Mouse (Mus musculus) brain, embryonic 18.5 days (tissue): ENCODE data around the gene Ccr7.

ENCODE experiments used
- DNase-seq: peaks from one replicate; pipeline ENCODE4 v3.0.0-alpha.2; 2012; ENCODE audit warnings: low read depth, low spot score

Gene Ccr7

DNA sequence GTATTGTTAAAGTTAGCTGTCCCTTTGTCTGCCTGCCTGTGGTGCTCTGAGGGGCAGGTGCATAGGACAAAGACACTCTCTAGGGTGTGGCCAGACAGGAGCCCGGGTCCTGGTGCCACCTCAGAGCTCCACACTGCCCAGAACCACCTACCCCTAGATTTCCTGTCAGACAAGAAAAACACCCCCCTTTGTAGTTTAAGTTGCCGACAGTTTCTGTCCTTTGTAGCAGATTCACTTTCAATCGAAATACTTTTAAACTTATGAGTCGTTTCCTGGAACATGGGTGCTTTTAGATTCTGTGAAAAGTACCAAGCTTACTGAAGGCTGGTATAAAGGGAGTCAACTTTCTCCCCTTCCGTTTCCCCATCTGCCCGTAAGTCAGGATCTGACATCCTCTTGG, 38.9 kb downstream of the Ccr7 start:
- DNase-seq = no peak

DNA sequence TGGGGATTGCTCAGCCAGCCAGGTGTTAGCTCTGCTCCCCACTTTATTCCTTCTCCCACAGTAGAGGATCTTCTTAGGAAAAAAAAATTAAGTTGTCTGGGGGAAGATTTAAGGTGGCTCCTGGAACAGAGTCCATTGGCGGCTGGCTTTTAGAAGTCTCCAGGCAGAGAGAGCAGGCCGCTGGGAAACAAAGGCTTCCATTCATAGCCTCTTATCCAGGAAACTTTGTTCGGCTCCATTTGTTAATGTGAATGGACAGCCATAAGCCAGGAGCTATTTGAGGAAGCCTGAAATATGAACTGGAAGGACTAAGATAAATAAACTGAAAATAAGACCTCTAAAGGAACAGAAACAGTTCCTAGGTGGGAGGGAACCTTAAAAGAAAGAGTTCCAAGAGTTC, 41.8 kb downstream of the Ccr7 start:
- DNase-seq = no peak

DNA sequence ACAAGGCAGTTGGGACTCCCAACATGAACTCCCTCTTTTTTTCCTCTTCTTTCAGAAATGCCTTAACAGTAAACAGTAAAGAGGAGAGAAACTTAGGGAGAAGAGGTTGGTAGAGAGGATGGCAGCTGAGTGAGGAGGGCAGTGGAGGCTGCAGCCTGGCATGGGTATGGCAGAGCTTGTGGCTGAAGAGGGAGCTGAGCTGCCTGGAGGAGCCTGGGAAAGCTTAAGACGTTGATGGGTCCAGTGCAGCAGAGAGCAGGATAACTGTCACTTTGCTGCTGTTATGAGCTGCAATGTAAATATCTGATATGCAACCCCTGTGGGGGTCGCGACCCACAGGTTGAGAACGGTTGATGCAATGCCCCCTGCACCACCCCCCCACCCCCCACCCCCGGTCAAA, 42.2 kb downstream of the Ccr7 start:
- DNase-seq = no peak

DNA sequence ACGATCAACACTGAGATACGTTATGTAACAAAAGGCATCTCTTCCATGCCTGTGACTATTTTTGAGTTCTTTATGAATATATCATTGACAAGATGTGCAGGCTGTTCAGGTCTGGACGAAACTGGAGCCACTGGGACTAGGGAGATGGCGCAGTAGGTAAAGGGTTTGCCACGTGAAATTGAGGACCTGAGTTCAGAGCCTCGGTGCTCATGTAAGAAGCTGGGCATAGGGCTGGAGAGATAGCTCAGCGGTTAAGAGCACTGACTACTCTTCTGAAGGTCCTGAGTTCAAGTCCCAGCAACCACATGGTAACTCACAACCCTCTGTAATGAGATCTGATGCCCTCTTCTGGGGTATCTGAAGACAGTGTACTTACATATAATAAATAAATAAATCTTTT, 43.2 kb downstream of the Ccr7 start:
- DNase-seq = no peak

DNA sequence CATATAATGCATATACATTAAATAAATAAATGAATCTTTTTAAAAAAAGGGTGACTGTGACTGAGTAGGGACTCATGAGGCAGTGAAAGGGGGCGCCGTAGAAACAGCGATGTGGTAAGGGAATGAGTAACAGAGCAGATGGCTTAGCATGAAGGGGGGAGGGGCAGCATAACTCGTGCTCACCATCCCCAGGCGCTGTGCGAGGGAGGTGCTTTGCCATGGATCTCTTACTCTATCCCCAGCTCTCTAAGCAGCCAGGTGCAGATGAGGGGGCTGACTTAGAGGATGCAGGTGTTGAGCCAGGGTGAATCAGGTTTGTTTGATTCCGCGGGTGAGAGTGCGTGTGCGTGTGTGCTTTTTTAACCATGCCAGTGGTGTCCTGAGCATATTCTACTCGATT, 43.7 kb downstream of the Ccr7 start:
- DNase-seq = no peak

DNA sequence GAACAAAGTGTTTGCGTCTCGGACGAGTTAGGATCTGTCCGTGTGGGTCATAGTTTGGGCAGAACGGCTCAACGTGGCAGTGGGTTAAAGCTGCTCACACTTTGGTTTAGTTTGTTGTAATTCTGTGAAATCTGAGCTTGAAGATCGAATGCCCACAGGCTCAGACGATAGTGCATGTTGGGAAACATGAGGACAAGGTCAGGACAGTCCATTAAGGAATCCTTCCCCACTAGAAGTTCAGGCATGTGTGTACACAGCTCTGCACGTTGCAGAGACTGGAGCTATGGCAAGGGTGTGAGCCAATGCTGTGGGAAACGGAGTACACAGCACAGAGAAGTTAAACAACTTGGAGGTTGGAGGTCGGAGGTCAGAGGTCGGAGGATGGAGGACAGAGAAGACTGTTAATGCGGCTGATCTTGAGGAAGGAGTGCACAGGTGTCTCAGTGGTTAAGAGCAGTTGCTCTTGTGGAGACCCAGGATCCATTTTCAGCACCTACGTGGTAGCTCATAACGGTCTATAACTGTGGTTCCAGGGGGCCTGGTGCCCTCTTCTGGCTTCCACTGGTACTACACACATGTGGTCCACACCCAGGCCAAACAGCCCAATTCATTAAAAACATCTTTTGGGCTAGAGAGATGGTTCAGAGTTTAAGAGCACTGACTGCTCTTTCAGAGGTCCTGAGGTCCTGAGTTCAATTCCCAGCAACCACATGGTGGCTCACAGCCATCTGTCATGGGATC, 44.3 kb downstream of the Ccr7 start:
- DNase-seq = no peak

DNA sequence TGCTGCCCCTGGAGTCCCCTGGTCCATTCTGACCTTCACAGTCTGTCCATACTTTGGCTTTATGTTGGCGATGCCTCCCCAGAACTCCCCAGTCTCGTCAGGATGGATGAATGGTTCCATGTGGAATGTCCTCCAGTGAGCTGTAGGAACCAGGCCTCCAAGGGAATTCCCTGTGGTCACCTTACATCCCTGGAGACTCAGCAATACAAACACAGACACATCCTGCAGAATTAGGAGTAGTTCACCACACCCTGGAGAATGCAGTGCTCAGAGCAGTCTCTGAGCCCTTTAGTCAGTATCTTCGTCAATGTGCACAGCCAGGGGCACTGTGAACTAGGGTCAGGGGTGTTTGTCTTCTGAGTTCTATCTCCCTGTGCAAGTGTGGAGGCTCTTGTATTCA, 46.6 kb downstream of the Ccr7 start:
- DNase-seq = no peak

DNA sequence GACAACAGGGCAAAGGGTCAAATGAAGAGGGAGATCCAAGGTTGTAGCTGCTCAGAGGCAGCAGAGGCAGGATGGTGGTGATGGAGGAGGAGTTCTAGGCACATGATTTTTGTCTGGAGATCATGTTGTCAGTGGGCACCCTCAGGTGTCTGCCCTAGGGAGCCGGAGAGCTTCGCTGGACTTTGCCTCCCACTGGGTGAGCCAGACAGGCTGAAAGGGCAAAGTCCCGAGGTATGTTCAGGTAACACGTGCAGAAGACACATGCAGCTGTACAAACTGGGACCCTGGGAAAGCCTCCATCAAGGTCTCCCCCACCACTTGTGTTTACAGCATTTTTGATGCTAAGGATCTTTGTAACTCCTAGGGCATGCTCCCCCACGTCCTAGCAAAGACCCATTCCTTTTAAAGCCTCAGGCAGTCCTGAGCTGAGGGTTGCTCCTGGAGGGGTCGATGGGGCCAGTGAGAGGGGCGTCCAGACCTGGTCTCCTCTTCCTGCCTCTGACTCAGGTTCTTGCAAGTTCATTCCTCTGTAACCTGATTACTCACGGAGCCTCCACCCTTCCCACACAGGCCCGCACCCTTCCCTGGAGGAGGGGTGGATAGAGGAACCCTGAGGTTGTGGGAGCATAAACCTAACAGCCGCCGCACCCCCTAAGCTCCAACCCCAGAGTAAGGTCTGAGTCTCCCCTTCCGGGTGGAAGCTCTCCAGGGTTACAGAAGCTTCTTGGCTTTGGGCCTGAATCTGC, 48.7 kb downstream of the Ccr7 start:
- no peak for DNase-seq

DNA sequence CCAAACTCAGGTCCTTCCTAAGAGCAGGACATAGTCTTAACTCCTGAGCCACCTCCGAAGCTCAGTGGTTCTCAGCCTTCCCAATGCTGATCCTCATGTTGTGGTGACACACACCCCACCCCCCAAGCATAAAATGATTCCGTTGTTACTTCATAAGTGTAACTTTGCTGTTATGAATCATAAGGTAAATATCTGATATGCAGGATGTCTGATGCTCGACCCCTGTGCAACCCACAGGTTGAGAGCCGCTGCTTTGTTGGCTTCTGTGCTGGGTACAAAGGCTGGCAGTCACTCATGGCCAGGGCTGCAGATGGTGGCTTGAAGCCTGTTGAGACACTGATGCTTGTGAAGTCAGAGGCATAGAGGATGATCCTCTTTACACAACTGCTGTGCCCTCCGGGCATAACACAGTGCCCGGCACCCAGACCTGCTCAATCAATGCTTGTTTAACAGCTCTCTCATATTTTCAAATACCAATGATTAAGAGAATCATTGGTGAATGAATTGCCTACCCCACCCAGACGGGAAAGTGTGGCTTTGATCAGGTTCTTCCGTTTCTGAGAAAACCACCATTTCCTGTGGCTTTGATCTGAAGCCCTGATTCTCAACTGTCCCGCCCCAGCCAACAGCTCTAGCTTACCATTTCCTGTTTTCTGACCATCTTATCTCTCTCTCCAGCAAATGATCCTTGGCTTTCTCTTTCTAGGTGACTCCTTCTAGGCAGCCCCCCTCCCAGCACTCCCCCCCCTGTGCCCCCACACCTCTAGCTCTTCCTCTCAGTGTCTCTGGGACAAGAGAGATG, 50.1 kb downstream of the Ccr7 start:
- no peak for DNase-seq

DNA sequence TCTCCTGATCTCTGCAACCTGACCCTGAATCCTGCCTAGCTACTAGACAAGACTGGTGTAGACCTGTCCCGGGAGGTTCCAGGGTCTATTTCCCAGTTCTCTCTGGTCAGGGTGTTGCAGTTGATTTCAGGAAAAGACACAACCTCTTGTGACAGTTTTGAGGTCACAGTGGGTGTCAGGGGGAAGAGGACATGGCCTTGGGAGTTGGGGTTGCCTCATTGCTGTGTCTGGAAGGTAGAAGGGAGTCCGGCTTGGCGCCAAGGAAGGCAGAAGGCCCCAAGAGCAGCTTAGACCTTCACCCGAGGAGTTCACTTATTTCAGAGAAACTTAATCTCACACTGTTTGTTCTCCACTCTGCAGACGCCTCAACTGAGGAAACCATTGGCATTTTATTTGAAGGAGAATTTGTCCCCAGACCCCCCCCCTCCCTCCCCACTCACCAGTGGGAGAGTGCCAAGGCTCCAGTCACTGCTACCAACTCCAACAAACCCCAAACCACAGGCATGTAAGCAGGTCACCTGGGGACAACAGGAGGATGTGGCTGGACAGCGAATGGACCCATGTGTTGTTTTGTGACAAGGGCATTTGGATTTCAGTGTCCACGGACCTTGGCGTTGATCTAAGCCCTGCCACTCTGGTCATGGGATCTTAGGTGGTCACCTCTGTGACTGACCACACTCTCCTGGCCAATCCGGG, 52.2 kb downstream of the Ccr7 start:
- no peak for DNase-seq

DNA sequence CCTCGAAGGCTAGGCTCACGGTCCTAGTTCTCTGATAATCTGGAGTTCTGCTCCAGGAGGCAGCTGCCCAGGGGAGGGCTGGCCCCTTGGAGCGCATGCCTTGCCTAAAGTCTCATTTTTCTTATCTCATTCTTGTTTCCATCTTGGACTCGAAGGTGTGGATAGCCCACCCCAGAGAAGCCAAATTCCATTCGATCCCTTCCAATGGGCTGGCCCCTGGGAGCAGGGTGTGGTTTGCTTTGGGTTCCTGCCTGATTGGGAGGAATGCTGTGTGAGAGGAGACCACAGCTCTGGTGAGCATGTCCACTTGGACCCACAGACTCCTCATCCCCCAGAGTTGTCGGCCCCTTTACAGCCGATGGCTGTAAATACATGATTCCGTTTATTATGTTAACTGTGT, 53.2 kb downstream of the Ccr7 start:
- DNase-seq = no peak

DNA sequence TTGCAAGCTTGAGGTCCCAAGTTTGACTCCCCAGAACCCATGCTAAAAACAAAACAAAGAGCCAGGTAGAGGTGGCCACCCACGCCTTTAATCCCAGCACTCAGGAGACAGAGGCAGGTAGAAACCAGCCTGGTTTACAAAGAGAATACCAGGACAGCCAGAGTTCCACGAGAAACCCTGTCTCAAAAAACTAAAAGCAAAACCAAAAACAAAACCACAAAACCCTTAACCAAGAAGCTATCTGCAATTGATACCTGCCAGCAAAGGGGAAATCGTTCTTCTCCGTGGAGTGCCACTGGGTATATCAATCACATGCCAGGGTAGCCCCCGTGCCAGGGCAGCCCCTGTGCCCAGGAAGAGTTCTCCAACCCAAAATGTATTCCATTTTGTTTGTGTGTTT, 54.7 kb downstream of the Ccr7 start:
- no peak for DNase-seq

DNA sequence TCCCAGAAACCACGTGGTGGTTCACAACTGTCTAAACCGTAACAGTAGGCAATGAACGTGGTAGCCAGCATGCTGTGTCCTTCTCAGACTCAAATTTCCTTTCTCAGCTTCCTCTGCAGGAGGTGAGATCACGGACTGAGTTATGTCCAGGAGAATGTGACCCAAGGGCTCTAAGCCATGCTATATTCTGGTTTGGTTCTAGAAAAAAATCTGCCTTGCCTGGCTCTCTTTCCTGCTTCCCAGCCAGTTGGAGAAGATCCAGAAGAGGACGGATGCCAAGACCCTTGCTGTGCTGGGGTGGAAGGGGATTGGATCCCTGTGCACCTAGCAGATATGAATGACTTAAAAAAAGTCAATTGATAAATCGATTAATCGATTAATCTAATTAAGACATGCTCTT, 55.4 kb downstream of the Ccr7 start:
- no peak for DNase-seq

DNA sequence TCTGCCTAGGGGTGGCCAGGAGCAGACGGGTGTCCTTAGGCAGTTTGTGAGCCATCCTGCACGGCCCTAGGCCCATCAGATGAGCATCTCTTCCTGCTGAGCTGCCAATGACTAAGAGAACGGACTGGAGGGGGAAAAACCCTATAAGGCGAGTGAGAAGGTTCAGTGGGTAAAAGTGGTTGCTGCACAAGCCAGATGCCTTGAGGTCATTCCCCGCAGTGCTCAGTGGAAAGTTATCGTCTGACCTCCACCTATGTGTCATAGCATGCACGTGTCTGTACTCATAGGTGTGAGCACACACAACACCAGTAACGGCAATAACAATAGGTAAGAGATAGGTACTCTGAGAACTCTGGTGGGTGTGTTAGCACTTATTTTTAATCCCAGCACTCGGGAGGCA, 56.0 kb downstream of the Ccr7 start:
- no peak for DNase-seq

DNA sequence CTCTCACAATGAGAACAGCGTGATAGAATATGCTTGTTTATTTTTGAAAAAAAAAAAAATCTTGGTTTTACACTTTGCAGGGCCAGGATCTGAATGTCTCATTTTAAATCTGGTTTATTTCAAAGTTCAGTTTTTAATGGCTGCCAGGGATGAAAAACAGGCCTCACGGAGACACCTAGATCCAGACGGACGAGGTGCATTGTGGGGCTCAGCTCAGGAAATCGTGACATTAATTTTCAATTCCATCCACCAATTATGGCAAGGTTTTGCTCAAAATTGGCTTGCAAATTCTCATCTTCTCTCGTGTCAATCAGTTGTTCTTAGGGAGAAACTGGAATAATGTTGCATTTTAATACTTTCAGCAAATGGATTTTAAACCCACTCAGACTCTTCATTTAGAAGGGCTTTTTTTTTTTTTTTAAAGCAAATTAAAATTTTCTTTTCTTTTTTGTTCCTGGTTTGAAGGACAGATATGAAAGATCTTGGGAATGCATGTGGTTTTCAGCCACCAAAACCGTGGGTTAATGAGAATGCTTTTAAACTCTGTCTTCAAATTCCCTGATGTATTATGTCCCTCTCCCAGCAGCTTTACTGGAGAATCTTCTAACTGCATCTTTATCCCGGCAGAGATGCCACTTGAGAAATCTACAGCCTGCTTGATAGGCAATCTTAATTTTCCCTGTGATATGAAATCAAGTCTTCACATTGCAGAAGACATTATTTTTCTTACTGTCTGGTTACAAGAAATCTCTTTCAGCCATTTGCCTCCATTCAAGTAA, 57.7 kb downstream of the Ccr7 start:
- no peak for DNase-seq

DNA sequence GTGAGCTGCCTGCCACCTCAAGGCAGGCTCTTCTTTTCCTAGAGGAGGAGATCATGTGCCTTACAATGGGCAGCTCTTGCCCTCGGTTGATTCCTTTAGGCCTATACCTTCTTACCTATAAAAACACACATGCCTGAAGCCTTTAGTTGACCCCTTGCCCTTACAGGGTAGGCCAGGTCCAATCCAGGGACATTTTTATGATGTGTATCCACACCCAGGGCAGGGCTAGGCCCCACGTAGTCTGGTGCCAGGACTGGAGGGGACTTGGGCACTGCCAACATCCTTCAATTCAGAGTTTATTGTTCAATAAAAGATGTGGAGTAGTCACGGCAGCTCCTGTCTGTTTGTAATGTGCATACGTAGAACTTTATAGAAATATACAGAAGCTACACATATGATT, 58.5 kb downstream of the Ccr7 start:
- DNase-seq = no peak

DNA sequence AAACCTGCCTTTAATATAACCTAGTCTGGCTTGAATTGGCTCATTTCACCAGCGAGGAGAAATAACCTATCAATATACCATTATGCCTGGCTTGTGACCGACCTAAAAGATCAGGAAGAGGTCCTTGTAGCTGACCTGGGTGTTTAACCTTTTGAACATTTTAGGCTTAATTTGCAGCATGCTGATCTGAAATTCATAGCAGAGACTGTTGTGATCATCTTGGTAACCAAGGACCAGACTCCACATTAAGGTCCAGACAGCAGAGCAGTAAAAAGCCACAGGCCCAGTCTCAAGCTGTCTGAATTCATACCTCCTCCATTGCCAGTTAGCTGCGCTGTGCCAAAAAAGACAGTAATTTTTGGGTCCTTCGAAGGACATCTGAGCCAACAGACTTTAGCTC, 59.1 kb downstream of the Ccr7 start:
- no peak for DNase-seq

DNA sequence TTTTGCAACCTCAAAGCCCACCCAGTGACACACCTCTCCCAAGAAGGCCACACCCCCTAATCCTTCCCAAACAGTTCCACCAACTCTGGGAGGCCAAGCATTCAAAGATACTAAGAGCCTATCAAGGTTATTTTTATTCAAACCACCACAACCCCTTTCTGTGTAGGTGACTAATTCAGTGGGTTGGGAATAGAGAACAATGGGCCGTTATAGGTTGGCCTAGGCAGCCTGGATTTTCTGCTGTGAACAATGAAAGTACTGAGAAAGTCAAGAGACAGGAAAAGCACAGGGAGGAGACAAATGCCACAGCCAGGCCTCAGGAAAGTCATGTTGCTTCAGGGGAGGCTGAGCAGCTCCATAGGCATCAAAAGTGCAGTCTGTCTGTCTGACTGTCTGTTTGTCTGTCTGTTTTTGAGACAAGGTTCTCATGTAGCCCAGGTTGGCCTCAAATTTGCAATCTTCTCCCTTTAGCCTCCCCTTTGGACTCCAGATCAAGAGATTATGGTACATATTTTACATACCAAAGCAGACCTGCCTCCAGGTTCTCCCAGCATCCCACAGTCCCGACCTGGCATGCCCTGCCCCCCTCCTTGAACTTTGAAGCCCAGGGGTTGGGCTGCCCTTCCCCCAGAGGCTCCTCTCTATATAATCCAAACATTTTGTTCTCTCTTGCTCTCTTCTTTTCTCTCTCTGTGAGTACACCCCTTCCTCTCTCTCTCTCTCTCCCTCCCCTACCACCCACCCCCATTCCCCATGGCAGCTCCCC, 59.8 kb downstream of the Ccr7 start:
- DNase-seq = no peak
